Mouse (Mus musculus): Measurements from ENCODE around the gene Wdr86.
"Not testable (repeated sequence)": the region's sequence is repeated elsewhere in the genome, so short reads cannot be mapped to it uniquely, and the experiment has no call there.

Wdr86 gene

DNA sequence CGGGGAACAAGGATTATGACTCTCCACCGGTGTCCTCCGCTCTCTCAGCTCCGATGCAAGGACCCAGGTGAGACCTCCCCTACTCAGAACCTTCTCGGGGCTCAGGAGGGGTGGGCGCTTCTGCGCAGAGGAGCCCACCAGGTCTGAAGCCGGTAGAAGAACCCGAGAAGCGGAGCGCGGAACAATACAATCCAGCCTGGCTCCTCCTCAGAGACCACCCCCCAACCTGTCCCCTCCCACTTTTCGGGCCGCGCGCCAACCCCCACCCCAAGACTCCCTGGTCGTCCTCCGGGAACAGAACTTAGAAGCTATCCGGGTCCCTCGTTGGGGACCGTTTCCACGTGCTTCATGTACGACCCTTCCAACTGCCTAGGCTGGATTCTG, at the start of gene Wdr86:
Gene Wdr86 (minus strand): TSS at position 240 of the 384 bp plus-strand sequence.
- no peak for ATAC-seq (ENCODE audit: low TSS enrichment)

DNA sequence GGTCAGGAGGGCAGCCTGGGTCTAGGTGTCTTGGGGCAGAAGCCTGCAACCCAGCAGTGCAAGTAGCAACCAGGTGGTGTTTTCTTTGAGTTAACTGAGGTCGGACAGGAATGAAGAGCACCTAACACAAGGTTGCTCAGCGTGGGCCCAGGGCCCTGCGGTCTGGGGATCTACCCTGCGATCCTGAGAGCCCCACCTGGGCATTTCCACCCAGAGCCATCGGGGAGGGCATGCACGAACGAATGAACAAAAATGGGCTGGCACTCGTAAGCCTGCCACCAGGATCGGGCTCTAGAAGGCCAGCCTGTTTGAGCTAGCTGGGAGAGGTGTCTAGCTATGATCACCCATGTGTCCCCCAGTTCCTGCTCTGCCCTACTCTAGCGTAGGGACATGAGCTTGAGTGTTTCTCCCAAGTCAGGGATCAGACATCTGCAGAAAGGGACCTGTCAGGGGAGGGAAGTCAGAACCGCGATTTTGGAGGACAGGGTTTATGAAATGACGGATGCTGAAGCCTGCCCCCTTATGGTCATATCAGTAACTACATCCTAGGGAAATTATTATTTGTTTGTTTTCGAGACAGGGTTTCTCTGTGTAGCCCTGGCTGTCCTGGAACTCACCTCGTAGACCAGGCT, 49.5 kb upstream of the Wdr86 start:
- ATAC-seq (ENCODE audit: low TSS enrichment), result peak; percentile 25; the same call in 1 of the 2 replicates

DNA sequence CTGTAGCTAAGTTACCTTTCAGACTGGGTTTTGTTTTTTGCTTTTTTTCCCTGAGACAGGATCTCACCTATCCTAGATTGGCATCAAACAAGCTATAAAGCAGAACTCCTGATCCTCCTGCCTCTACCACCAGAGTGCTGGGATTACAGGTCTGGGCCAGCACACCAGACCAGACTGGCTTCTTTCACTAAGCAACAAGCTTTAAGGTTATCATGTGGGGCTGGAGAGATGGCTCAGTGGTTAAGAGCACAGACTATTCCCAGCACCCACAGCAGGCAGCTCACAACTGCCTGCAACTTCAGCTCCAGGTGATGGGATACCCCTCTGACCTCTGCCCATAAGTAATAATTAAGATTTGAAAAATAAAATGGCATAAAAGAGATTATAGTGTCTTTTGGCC, 48.8 kb upstream of the Wdr86 start:
- ATAC-seq (ENCODE audit: low TSS enrichment), result no peak

DNA sequence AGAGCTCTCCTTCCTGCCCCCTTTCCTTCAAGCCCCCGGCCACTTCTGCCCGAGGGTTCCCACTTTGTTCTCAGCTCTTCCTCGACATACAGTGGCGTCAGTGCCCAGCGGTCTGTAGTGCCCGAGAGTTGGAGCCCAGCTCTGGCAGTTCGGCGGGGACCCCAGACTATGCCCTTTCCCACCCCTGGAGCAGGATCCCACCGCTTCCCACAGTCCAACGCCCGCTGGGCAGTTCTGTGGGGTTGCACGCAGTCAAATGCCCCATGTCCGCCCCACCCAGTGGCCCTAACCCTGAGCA, 48.3 kb upstream of the Wdr86 start:
- no peak for ATAC-seq (ENCODE audit: low TSS enrichment)

DNA sequence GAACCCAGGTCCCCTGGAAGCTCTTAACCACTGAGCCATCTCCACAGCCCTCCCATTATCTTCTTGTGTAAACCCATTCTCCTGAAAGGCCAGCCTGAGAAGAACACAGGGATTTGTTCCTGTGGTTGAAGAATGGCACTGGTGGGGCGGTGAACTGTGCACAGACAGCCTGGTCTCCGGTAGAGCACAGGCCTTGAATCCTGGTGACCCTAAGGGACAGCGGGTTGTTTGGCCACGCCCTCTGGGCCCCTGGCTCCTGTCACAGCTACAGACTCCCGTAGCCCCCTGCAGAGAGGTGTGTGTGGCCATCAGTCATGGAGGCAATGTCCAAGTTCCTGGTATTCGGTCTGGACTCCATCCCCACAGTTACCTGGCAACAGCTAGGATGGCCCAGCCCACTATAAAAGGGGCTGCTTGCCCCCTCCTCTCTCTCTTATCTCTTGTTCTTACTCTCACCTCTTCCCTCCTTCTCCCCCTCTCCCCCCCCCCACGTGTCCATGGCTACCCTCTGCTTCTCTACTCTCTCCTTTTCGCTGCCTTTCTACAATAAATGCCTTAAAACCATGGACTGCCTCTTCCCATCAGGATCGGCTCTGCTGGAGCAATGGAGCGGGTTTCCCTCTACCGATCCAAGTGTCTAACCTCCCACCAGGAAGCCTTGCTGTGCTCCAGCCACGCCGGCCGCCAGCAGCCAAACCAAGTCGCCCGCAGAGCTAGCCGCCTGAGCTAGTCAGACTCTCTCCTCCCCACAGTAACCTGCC, 47.7 kb upstream of the Wdr86 start:
- no peak for ATAC-seq (ENCODE audit: low TSS enrichment)

DNA sequence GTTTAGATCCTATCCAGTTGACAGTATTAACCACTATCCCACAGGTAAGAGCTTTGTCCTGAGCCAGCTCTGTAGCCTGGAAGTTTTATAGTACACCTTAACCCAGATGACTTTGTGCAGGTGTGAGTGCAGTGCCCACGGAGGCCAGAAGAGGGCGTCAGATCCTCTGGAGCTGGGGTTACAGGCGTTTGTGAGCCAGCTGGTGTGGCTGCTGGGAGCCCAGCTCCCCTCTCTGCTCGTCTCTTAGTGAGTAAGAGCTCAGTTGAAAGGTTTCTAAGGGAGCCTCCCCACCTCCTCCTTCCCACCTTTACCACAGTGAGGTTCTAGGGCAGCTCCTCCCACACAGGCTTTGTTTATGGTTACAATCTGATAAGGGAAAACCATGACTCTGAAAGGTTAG, 46.2 kb upstream of the Wdr86 start:
- ATAC-seq (ENCODE audit: low TSS enrichment), result no peak

DNA sequence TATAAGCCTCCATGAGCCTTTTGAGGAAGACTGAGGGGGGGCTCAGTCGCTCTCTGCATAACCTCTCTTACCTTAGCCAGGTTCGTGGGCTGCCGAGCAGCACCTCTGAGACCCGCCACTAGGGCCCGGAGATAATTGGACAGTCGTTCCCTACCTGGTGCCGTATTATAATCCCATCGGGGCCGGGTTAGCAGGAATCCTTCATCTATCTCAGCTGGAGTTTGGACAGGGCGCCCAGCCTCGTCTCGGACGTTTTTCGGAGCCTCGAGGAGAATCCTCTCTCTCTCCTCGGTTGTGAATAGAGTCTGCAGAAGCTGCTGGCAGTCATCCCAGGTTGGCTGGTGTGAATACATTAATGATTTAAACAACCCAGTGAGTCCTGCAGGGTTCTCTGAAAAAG, 44.0 kb upstream of the Wdr86 start:
- not testable (repeated sequence) for ATAC-seq (ENCODE audit: low TSS enrichment)

DNA sequence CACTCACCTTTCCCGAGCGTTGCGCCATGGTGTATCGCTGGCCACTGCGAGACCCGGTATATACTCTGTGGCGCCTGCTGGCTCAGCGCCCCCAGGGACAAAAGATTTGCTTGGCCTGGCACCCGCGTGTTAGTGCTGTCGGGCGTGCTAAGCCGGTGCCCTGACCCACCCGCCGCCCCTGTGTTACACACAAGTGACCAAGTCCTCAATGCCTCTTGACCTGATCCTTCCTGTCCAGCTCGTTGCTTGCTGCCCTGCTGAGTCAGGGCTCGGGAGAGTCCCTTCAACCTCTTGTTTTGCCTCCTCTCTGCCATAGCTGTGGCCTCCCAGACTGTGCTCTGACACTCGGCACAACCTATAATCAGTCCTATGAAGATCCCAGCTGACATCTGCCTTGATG, 27.3 kb upstream of the Wdr86 start, which contains the start of gene Crygn:
Gene Crygn (minus strand): TSS at position 193 of the 400 bp plus-strand sequence.
- no peak for ATAC-seq (ENCODE audit: low TSS enrichment)

DNA sequence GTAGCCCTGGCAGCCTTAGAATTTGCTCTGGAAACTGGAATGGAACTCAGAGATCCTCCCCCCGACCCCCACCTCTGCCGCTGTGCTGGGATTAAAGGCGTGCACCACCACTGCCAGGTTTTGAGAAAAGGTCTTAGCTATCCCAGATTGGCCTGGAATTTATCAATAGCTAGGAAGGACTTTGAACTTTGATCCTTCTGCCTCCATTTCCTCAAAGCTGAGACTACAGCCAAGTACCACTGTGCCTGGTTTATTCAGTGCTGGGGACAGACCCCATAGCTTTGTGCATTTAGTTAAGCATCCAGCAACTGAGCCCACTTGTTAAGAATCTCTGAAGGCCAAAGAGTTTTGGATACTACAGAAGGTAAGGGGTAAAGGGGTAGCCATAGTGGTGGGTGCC, 26.4 kb upstream of the Wdr86 start:
- ATAC-seq (ENCODE audit: low TSS enrichment), result no peak

DNA sequence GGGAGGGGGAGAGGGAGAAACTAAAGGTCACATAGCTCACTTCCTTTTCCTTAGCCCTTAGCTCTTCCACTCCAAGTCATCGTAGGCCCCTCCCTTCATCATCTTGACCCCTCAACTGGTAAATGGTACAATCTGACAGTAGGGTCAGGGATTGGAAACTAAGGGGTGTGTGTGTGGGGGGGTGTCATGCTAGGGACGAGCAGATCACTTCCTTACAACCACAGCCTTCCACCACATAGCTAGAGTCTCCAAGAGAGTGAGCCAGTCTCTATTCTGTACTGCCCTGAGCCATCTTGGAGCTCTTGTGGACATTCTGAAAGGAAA, 21.6 kb upstream of the Wdr86 start:
- ATAC-seq (ENCODE audit: low TSS enrichment), result no peak

DNA sequence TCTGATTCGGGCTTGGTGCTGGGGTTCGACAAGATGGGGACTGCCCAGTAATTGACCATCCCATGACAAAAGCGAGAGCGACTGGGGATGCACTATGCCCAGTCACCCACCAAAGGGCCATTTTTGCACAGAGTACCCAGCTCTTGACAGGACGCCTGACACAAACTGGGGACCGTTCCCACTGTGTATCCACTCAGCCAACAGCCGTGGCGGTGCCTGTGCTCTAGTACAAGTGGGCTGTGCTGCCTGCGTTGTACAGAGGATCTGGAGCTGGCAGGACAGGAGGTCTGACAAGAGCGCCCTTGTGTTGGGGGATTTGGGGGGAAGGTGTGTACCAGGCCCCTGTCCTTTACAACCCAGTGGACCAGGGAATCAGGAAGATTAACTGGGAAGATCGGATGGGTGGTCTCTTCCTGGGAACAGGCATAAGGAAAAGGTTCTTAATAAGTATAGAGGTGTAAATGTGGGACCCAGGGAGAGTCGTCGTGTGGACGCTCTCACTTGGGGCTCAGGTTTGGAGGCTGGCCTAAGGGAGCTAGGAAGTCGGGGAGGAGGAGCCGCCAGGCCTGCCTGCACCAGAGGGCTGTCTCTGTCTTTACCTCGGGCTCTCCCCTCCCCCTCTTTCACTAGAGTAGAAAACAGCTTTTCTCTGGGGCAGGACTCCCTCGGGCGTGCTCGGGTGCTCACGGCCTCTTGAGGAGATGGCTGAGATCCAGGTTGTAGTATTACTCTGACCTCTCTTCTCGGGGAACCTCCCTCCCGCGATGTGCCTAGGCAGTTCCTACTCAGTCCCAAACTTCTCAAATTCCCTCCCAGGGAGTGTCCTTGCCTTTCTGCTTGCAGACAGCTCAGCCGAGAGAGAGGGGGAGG, 21.0 kb upstream of the Wdr86 start:
- ATAC-seq (ENCODE audit: low TSS enrichment), result peak; percentile 56

DNA sequence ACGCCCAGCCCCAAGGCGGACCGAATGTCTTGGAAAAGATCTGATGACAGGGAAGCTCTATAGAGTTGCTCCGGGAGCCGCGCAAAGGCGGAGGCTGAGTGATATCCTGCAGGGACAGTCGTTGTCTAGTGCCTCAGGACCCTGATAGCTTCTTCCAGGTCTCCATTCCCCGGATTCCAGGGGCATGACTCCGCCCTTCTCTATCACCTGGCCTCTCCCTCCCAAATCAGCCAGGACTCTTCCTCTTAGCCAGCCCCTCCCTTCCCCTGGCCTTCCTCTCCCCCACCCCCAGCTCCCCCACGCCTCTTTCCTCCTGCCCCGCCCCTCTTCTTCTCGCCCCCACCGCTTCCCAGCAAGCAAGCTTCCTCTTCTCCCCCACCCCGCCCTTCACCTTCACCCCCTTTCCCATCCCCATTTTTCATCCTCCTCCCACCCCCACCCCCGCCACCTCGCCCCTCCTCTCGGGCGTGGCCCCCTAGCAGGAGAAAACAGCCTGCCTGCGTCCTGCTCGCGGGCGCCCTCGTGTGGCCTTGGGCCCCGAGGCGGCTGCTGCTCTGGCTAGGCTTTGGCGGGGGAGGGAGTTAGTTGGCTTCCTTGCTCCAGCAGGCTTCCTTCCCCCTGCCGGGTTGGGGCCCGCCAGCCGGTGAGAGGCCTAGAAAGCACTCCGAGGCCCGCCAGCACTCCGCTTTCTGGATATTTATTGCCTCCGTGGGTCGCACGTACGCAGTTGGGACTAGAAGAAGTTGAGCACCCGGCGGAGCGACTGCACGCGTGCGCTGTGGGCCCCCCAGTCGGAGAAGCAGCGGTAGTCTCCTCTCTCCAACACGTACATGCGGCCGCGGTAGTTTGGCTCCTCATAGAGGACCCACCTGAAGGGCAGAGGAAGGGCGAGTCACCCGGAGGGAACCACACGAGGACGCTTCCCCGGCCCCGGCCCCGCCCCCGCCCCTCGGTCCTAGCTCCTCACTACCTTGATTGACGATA, 20.1 kb upstream of the Wdr86 start:
- peak; percentile 86 for ATAC-seq (ENCODE audit: low TSS enrichment)

DNA sequence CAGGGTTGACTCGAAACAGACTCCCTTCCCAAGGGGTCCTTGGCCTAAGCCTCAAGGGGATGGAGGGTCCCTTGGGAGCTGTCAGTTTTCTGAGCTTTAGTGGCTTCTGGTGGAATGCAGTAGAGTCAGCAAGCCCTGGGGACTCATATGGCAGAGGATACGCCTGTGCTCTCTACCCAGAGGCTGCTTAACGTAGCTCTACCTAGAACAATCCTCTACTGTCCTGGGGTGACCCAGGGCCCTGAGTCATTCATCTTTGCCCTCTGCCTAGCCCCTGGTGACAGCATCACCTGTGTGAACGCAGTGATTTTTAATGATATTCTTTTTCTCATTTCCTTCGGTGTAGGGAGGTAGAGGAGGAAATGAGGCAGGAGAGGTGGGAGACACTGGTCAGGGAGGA, 19.2 kb upstream of the Wdr86 start:
- no peak for ATAC-seq (ENCODE audit: low TSS enrichment)

DNA sequence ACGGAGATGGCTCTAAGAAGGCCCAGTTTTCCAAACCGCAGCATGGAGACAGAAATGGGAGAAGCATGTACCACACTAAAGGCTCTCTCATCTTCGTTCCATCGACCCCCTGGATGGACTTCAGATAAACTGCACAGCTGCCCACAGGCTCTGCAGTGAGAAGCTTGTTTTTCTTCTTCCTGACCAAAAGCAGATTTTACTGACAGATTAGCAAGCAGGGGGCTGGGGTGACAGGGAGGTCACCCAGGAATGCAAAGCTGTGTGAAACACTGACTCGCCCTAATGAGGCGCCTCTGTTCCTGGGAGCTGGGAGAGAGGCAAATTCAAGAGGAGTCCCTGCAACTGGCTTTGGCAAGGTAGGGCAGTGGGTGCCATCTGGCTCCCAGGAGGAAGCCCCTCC, 17.0 kb upstream of the Wdr86 start:
- ATAC-seq (ENCODE audit: low TSS enrichment), result no peak

DNA sequence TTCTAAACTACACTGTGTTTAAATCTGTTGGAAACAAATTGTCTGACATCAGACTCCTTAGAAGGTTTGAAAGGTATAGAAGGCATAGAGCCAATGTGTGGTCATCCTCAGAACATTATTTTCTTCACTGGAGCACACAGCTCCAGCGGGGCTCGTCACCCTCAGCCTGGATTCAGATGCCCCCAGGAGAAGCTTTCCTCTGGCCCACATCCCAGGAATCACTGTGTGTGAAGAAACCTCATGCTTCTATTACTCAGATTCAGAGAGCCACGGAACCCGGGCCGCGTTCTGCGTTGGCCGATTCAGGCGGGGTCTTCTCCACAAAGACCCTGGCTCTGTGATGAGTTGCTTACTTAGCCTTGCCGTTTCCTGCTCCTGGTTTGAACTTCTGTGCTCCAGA, 13.4 kb upstream of the Wdr86 start:
- ATAC-seq (ENCODE audit: low TSS enrichment), result no peak

DNA sequence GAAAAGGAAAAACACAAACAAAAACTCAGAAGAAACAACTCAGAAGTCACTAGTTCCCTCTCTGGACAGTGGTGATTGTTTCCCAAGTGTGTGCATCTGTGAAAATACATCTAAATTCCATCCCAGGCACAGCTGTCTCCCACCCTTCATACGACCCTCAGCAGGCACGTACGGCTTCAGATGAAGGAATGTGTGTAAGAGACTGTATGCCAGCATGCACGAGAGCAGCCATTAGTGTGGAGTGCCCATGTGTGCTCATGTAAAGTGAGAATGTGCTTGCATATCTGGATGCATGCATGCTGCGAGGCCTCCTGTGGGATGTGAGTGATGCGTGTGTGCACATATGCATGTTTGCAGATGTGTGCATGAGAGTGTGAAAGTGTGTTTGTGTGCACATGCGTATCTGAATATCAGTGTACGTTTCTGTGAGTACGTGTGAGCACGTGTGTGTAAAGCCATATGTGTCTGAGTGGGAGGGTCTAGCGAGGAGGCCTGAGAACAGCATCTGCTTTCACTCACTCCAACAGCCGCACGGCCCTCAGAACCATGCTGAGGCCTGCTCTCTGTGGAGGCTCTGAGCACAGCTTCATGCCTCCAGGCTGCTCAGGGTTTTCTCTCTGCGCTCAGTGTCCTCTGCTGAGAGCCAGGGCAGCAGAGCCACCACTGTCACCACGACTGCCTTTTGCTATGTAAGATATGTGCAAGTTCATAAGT, 10.8 kb upstream of the Wdr86 start:
- peak; percentile 34; the same call in 1 of the 2 replicates for ATAC-seq (ENCODE audit: low TSS enrichment)

DNA sequence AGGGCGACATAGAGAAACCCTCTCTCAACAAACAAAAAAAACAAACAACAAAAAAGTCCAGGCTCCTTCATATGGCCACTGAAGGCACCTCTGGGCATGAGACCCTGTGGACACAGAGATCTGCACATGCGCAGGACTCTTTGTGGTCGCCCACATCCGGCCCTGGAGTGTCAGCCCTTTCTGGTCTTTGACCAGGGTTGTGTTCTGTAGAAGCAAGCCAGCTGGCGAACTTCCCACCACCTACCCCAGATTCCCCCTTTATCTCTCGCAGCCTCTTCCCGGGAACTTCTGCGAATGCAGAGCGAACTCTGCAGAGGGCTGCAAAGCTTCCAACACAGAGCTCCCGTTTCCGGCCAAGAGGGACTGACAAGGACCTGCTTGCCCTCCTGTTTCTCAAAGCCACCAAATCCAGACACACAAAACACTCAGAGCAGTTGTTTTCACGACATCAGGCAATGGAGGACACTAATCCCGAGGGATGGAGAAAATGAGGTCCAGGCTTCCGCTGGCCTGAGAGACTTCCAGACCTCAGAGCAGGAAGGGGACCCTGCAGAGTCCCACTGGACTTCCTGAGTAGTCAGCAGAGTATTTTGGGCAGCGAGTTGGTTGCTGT, 8.7 kb upstream of the Wdr86 start:
- ATAC-seq (ENCODE audit: low TSS enrichment), result no peak

DNA sequence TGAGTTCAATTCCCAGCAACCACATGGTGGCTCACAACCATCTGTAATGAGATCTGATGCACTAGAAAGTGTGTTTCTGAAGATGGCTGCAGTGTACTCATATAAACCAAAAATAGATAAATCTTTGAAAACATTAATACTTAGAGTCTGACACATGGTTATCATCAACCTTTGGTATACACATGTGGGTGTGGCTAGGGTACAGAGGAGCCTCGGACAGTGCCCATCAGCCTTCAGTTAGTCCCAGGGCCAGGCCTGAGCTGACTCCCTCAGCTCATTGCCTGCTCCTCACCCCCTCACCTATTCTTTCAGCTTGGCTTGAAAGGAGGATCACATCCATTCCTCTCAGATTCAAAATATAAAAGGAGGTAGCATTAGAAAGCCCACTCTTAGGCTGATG, 8.0 kb upstream of the Wdr86 start:
- ATAC-seq (ENCODE audit: low TSS enrichment), result no peak

DNA sequence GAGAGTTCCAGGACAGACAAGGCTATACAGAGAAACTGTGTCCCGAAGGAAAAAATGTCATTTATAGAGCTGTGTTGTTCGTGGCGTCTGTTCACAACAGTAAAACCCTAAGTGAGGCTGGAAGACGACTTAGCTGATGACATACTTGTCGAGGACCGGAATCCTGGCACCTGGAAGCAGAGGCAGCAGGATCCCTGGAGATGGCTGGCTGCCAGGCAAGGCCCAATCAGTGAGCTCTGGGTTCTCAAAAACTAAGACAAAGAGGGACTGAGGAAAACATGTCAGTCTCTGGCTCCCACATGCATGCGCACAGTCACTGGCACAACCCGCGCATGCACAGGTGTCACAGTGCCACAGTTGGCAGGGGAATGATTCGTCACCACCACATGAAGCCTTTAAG, 7.1 kb upstream of the Wdr86 start:
- no peak for ATAC-seq (ENCODE audit: low TSS enrichment)

DNA sequence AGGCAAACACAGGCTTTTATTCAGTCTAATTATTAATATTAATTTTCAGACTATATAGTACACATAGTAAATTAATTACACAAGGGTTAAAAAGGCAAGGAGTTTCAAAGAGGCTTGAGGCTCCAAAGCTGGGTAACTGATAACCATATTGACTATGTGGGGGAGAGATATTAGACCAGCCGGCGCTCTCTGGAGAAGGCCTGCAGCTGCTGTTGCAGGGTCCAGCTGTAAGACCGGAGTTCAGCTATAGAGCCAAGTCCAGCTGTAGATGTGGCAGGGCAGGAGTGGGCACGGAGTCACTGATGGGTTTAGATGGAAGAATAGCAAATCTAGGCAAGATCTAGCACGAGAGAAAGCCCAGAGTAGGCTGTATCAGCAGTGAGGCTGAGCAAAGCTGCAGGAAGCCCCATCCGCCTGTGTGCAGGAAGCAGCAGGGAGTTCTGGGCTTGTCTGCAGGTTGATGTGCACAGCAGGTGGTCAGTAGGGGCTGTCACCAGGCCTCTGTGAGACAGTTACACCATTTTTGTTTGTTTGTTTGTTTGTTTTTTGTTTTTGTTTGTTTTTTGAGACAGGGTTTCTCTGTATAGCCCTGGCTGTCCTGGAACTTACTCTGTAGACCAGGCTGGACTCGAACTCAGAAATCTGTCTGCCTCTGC, 3.4 kb upstream of the Wdr86 start:
- ATAC-seq (ENCODE audit: low TSS enrichment), result no peak
